Mouse (Mus musculus) left cerebral cortex, adult 18-20 months (tissue): ENCODE measurements around the gene Otoa. TPM values are rescaled to one million over a fixed set of nuclear protein-coding genes. Genes with fewer than 3 reads are reported as not detected.

Experiments used
- DNase-seq, 2 experiments: peaks; one replicate each; pipeline ENCODE4 v3.0.0; 2021 to 2022; ENCODE audit warnings: low spot score in 2 of 2, mixed read lengths in 1 of 2
- long read RNA-seq, 2 experiments: library from polyadenylated mRNA; stranded (forward); transcript quantifications; one replicate each; pipeline ENCODE4 v2.0.0; 2021
- total RNA-seq, 2 experiments: library from RNA; stranded (reverse); gene quantifications; 2 replicates each; pipeline ENCODE4 v1.2.3; 2021

Otoa gene
- total RNA-seq, result under 1 TPM; 0.19 to 0.49 TPM
- long read RNA-seq, experiment 1, result 0 reads
- long read RNA-seq, experiment 2, result 0 reads

DNA sequence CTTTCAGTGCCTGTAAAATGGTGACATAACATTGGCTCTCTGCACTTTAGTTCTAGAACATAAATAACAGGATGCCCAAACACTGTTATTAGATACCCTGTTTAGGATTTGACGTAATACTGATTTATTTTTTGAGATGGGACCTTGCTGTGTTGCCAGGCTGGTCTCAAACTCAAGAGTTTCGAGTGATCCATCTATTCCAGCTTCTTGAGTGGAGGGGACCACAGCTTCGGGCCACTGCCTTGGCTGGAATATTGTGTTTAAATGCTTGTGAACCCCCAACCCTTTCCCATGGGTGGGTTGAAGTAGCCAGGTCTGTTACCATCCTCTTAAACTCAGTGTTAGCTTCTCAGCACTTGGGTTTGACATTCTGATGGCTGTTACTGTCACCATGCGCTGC, at the start of gene Otoa:
Otoa (plus strand) TSS at position 301 of the 400 bp plus-strand sequence.
- DNase-seq, result no peak

DNA sequence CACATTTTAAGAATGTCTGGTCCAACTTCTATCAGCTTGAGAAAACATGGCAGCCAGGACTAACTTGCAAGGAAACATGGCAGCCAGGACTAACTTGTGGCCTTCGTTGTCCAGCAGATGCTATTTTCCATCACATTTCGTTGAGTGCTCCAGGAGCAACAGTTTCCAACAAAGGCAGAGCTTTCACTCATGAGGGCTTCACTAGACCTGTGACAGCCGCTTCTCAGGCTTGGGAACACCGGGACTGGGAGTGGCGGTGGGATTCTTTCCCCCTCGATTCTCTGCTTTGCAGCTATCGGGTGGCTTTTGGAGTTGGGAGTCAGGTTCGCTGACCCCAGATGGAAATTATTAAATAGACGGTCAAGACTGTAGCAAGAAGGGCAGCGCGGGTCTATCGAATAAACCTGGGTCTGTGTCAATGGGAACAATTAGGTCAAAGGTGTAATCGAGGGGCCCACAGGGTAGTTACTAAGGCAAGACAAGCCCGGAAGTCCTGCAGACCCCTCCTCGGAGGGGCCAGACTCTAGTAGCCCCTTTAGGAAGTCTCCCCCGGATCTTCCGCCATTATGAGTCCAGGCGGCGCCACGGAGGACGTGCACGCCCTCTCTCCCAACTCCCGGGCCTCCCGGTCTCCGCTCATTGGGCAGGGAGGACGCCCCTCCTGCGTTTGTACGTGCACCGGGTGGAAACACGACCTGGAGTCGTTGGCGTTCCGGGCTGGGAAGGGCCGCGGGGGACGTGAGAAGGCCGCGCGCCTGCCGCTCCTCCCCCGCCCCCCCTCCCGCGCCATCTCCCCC, 47.4 kb upstream of the Otoa start, which contains the start of gene Mettl9:
Mettl9 (plus strand) TSS at position 590 of the 797 bp plus-strand sequence.
- peak; percentile 91 for DNase-seq

DNA sequence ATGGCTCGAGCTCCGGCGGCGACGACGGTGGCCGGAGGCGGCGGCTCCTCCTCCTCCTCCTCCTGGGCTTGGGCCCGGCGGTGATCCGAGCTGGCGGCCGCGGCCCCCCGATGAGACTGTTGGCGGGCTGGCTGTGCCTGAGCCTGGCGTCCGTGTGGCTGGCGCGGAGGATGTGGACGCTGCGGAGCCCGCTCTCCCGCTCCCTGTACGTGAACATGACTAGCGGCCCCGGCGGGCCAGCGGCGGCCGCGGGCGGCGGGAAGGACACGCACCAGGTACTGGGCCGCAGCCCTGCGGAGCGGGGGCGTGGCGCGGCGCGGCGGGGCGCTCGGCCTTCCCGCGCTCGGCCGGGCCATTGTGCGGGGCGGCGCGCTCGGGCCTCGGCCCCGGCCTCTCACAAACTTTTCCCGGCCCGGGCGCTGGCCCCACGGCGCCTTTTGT, 46.7 kb upstream of the Otoa start:
- peak; percentile 45 to 64 for DNase-seq

DNA sequence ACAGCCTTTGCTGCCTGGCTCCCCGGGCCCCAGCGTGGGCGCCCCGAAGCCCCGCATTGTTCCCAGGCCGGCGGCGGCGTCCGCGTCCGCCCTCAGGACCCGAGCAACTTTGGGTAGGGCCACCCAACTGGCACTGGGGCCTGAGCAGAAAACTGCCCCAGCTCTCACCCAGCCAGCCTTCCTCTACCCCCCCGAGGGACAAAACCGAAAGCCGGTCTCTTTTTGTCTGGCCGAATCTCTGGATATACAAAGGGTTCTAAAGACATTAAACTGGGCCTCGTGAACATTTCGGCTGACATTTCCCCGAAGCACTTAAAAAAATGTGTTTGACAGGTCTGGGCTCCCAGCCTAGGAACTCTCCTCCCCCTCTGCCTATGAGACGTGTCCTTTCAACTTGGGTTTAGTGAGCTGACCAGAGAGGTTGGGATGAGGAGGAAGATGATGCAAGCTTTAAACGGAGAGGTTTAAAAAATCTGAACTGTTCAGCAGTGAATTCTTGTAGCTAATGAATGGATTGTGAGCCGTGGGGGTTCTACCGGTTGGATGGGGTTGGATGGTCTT, 46.2 kb upstream of the Otoa start:
- peak in 1 of 2 experiments; percentile 16 for DNase-seq

DNA sequence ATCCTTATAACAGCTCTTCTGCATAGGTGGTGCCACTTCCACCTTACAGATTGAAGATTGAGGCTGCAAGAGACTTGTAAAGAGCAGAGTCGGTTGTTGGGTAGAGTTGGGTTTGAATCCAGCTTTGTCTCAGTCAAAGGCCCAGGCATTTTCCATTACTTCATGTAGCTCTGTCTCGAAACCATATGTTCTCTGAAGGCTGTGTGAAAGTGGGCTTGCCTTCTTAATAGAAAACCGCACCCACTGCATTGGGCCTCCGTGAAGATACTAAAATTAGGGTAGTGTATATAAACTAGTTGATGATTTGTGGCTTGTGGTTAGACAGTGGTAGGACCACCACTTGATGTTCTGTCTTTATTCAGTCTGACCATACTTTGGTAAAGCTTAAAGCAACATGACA, 40.9 kb upstream of the Otoa start:
- DNase-seq, result no peak

DNA sequence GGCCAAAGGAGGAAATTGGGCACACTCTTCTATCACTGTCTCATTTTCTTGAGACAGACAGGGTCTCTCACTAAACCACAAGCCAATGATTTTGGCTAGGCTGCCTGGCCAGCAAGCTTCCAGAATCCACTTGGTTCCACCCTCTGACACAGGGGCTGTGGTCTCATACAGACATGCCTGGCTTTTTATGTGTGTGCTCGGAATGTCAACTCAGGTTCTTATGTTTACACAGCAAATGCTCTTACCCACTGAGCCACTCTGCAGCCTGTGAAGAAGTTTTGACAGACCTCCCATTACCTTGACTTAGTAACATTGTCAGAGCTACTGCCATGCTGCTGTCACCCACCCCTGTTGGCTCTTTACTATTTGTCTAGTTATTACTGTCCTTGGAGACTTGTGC, 39.5 kb upstream of the Otoa start:
- no peak for DNase-seq

DNA sequence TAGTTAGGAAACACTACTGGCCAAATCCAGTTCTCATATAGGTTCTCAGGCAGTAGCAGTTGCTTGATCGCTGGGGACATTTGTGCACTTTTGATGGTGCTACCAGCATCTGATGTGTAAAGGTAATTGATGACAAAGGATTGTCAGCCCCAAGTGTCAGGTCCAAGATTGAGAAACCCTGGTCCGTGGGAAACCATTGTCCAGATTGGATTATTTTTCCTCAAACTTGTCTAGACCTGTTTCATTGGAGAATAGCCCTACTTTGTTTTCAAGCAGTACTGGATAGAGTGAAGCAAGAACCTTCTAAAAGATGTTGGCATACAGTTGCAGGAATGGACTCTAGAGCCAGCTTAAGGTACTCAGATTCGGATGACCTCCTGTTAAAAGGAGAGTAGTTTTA, 38.4 kb upstream of the Otoa start:
- DNase-seq, result no peak

DNA sequence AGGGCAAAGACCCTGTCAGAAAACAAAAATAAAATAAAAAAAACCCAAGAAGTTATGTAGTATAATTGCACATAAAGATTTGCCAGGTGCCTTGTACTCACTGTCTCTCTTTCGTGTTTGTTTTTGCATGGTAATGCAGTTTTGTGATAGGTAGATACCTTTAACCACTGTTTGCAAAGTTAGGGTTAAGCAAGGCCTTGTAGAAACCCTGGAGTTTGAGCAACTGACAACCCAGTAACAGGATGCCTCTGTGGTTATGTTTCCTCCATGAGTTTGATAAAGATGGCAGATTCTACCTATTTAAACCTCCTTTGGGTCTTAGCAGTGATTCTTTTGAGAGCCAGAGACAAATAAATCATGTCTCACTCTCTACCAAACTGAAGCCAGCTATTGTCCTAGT, 37.9 kb upstream of the Otoa start:
- DNase-seq, result no peak

DNA sequence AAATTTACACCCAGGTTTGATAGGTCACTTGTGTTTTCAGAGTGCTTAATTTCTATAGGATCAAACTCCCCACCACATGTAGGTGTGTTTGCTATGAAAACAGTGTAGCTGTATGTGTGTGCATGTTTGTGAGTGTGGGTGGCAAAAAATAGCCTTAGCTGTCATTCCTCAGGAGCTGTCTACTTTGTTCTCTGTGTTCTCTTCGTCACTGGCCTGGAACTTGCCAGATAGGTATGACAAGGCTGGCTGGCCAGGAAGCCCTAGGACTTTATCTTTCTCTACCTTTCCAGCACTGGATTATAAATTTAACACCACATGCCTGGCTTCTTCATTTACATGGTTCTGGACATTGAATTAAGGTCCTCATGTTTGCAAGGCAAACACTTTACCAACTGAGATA, 37.2 kb upstream of the Otoa start:
- DNase-seq, result no peak

DNA sequence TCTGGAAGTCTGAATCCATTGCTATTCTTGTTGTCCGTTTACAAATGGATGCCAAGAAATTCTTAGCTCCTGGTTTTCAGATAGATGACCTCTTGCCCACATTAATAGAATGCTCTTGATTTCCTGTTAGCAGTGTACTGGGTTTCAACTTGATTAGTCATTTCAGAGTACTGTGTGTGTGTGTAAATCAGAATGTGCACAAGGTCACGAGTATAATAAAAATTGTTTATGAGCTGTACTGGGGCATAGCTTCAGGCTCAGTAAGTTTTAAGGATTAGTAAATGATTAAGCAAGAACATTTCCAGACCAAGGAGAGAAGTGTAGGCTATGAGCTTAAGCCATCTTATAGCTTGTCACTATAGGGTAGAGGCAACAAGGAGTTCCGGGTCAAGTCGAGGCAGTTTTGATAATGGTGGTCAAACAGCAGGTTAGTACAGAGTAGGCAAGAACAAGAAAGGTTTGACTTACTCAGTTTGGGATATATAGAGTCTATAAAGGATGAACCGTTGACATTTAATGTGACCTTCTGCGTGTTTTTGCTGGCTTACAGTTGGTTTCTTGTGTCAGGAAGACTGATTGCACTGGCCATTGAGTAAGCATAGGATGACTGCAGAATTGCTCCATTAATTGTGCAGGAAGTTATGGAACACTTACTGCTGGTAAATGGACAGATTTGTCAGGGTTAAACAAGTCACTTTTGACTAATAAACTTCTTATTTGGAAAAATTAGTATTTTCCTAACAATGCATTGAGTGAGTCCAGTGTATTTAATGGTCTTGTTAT, 35.6 kb upstream of the Otoa start:
- no peak for DNase-seq

DNA sequence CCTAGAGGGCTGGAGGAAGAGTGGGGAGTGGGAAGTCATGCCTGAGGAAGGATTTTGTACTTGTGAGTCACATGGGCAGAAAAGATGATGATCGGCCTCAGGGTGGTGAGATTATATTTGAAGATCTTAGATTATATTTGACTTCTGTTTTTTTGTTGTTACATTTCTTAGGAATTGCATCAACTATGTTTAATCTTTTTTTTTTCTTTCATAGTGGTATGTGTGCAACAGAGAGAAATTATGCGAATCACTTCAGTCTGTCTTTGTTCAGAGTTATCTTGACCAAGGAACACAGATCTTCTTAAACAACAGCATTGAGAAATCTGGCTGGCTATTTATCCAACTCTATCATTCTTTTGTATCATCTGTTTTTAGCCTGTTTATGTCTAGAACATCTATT, 33.8 kb upstream of the Otoa start:
- DNase-seq, result no peak

DNA sequence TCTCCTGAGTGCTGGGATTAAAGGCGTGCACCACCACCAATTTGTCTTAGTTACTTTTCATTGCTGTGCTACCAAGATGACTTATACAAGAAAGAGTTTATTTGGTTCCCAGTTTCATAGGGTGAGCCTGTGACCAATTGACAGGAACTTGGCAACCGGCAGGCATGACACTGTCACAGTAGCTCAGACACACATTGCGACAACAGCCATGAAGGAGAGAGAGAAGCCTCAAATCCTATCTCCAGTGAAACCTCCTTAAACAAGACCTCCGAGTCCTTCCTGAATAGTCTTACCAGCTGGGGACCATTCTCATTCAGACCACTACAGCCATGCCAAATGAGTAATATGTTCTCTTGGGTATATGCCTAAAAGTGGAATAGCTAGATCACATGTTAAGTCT, 28.4 kb upstream of the Otoa start:
- DNase-seq, result no peak

DNA sequence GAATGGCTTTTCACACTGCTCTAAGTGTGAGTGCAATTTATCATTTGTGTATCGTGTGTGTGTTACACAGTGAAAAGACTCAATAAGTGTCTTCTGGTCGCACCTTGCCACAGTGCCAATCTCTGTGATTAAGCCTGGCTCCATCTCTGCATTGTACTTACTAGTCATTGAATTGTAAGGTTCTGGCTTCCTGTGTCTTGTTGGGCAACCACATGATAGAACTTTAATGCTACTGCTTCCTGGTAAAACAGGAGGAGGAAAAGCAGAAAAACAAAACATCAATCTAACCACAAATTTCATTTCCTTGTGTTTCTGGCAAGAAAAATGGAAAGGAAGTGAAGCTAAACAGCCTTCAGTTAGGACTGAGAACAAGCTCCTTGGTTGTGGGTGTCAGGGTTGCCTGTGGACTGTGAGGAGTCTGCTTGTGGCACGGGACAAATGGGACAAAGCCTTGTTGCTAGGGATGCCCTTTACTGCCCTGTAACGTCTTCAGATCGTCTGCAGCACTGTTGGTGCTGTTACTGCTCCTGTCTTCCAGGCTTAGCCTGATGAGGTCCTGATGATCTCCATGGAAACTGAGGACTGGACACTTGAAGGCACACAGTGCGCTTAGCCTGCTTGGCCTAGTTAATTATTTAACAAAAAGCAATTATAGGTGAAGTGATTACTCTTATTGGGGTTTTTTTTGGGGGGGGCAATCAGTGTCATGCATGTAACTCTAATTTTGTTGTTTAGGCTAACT, 21.8 kb upstream of the Otoa start:
- no peak for DNase-seq

DNA sequence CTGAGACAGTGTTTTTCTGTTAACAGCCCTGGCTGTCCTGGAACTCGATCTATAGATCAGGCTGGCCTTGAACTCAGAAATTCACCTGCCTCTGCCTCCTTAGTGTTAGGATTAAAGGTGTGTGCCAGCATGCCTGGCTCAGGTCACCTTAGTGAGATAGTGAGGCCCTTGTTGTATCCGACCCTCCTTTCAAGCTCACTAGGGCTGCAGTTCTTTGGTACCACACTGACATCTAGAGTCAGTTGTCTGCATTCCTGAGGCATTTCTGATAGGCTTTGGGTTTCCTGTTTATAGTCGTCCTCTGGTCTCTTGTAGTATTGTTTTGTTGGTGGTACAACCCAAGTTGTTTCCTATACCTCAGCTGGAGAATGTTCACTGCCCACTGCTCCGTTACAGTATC, 17.1 kb upstream of the Otoa start:
- DNase-seq, result no peak

DNA sequence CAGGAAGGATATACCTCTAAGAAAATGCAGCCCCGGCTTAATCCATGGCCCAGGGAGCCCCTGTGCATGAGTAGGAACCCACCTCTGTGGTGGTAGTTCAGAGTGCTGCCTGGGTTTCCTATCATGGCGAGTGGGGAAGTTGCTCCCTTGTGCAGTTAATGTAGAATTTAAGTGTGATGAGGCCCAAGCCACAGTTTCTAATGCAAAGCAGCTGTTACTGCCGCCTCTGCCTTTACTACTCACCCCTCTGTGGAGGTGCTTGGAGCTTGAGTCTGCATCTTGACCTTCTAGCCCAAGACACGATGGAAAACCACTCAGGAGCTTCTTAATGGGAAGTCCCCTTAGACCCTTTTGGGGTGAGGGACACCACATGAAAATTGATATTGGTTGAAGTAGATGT, 10.2 kb upstream of the Otoa start:
- no peak for DNase-seq

DNA sequence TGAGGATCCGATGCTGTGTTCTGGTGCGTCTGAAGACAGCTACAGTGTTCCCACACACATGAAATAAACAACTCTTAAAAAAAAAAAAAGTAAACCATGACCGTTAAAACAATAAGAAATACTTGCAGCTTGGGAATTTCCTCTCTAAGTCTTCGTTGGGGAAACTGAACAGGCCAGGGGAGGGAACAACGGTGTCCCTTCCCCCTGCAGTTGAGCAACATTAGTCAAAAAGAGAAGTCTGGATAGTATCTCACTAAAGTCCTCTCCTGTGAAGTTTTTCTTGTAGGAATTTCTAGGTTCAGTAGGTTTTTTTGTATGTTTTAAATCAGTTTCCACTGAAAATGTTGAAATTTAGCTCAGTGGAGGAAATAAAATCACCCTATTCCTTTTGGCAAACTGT, 8.9 kb upstream of the Otoa start:
- DNase-seq, result no peak

DNA sequence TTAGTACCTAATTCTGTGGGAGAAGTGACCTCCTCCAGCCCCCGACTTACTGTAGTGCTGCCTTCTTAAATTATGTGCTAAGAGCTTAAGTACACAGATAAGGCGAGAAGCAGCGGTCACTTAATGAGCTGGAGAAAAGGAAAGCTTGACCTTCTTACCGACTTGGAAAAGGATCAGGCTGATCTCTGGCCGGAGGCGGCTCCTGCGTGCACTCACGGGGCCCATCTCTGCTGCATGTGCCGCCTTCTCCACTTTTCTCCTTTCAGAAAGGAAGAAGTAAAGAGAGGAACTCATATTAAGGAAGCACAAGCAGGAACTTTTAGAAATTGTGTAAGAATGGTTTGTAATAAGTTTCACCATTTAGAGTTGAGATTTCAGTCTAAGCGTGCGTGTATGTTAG, 7.2 kb upstream of the Otoa start, which contains the start of gene Igsf6:
Igsf6 (minus strand) TSS at position 292 of the 400 bp plus-strand sequence.
- DNase-seq, result no peak

DNA sequence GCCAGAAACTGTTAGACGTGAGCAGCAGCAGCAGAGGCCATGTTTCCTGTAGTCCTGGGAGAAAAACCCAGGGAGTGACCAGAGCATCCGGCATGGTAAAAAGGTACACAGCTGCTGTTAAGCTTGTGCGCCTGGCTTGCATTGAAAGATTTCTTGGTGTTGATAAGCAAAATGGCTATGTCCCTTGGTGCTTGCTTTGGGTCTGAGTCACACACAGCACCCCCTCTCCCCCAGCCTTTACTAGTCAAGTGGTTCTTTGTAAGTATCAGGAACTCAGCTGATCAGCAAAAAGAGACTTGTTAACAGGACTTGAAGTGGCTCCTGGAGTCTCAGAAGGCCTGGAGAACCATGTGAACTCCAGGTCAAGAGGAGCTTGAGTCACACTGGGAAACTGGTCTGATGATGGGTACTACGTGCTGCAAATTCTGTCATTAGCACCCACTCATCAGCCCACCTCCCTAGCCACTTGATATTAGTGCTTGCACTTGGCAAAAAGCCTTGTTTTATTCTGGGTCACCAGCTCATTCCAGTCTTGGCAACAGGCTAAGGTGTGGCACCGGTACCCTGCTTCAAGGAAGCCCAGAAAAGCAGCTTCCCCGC, 6.5 kb upstream of the Otoa start:
- DNase-seq, result no peak

DNA sequence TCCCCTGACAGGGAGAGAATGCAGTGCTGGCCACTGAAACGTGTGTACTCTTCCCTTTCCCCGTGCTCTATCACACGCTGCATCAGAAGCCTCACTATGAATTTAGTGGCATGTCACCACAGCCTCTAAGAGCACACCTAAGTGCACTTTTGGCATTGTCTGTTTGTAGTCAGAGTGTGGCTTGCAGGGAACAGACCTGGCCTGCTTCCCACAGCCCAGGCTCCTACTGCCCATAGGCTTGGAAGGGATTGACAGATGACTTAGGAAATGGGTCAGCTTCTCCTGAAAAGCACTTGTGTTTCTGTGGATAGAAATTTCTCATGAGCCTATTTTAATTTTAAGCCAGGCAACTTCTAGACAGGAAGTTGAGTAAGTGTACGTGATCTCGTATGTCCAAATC, 6.0 kb upstream of the Otoa start:
- no peak for DNase-seq

DNA sequence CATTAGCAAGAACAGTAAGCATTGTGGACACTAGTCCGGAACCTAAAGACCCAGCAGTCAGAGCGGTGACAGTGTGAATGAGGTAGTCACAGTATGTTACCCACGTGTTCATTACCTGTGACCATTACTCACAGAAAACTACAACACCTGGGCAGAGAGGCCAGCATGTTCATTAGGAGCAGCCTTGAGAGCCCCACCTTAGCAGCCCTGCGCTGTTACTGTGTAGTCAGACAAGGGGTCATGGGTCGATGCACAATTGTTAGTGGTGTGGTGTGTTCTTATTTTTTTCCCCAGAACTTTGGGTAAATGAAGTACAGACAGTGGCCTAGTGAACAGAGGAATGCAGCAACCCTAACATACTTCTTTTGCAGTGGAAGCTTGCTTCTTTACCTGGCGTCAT, 4.1 kb upstream of the Otoa start:
- no peak for DNase-seq

DNA sequence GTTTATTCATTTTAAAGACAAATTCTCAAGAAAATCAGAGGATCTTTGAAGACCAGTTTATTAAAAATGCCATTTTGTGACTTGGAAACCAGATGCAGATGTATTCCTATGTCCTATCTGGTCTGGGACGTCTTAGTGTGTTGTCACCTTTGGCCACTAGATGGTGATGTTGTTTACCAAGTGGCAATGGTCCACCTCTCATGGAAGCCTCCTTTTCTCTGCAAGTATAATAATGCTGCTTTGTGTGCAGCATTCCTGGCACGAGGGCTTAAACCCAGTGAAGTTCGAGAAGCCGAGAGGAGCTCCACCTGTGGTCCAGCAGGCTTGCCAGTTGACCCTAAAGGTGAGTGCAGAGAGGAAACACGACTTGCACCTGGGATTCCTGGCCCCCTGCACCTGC, 3.6 kb upstream of the Otoa start:
- peak; percentile 72 to 78 for DNase-seq
